Mouse (Mus musculus) liver (tissue): Measurements from ENCODE around the gene Atad5.
"Not testable (repeated sequence)": the region's sequence is repeated elsewhere in the genome, so short reads cannot be mapped to it uniquely, and the experiment has no call there.

ENCODE experiments used
- DNase-seq: peaks from one replicate; pipeline ENCODE4 v3.0.0-alpha.2; 2020; ENCODE audit warnings: mixed read lengths

Gene Atad5

GRCm38 (mm10) chr11:80151541-80151940 lies 62.3 kb downstream of the Atad5 start:
- no peak for DNase-seq

- DNase-seq = no peak
Measured at GRCm38 (mm10) chr11:80152376-80152775, 63.2 kb downstream of the Atad5 start.

GRCm38 (mm10) chr11:80153857-80154495 lies 64.8 kb downstream of the Atad5 start, which contains the start of gene Adap2:
TSS of gene Adap2 (plus strand) at chr11:80154105.
- DNase-seq = peak; percentile 93

- DNase-seq = no peak
Measured at GRCm38 (mm10) chr11:80154501-80154900, 65.3 kb downstream of the Atad5 start.

- DNase-seq = no peak
Measured at GRCm38 (mm10) chr11:80155541-80155940, 66.3 kb downstream of the Atad5 start.

GRCm38 (mm10) chr11:80155961-80156360 lies 66.8 kb downstream of the Atad5 start:
- no peak for DNase-seq

- no peak for DNase-seq
Measured at GRCm38 (mm10) chr11:80156841-80157240, 67.6 kb downstream of the Atad5 start.

- DNase-seq = no peak
Measured at GRCm38 (mm10) chr11:80159018-80159417, 69.8 kb downstream of the Atad5 start.

GRCm38 (mm10) chr11:80161041-80161440 lies 71.8 kb downstream of the Atad5 start:
- no peak for DNase-seq

GRCm38 (mm10) chr11:80163362-80164116 lies 74.3 kb downstream of the Atad5 start:
- no peak for DNase-seq

GRCm38 (mm10) chr11:80164224-80164623 lies 75.0 kb downstream of the Atad5 start:
- DNase-seq = no peak

- DNase-seq = no peak
Measured at GRCm38 (mm10) chr11:80168121-80168520, 78.9 kb downstream of the Atad5 start.

- no peak for DNase-seq
Measured at GRCm38 (mm10) chr11:80168611-80169249, 79.5 kb downstream of the Atad5 start.

GRCm38 (mm10) chr11:80169629-80170028 lies 80.4 kb downstream of the Atad5 start:
- DNase-seq = no peak

- DNase-seq = no peak
Measured at GRCm38 (mm10) chr11:80170351-80170750, 81.2 kb downstream of the Atad5 start.

GRCm38 (mm10) chr11:80171884-80172283 lies 82.7 kb downstream of the Atad5 start:
- DNase-seq = peak; percentile 25

GRCm38 (mm10) chr11:80173963-80174670 lies 84.9 kb downstream of the Atad5 start:
- no peak for DNase-seq

- DNase-seq = no peak
Measured at GRCm38 (mm10) chr11:80176911-80177895, 88.0 kb downstream of the Atad5 start.

GRCm38 (mm10) chr11:80178316-80178715 lies 89.1 kb downstream of the Atad5 start:
- no peak for DNase-seq

GRCm38 (mm10) chr11:80181021-80181749 lies 92.0 kb downstream of the Atad5 start:
- DNase-seq = no peak

- DNase-seq = not testable (repeated sequence)
Measured at GRCm38 (mm10) chr11:80183054-80183704, 94.0 kb downstream of the Atad5 start.
